Mouse (Mus musculus) forebrain, embryonic 15.5 days (tissue): ENCODE measurements around the gene Kcnab2. TPM values are rescaled to one million over a fixed set of nuclear protein-coding genes. Genes with fewer than 3 reads are reported as not detected.
A peak's percentile ranks its signal among the peaks of the same experiment; 100 is the strongest.

Experiments used
- ATAC-seq: fragments of 200-750 bp; cut with Nextera tagmentation; replicated peaks from 2 replicates; pipeline ENCODE4 v1.8.0; 2017; ENCODE audit warnings: mild to moderate bottlenecking, moderate TSS enrichment, moderate library complexity
- H3K27ac ChIP-seq: fragments of 300-500 bp; sonication (generic); replicated peaks from 2 replicates; pipeline ENCODE4 v1.5.1; 2015; ENCODE audit warnings: mild to moderate bottlenecking, inconsistent platforms
- H3K27me3 ChIP-seq: fragments of 300-500 bp; sonication (generic); 2 replicates; pipeline ENCODE4 v1.6.1; 2015; ENCODE audit warnings: inconsistent platforms
- H3K36me3 ChIP-seq: fragments of 300-500 bp; sonication (generic); 2 replicates; pipeline ENCODE4 v1.6.1; 2015; ENCODE audit warnings: mild to moderate bottlenecking, inconsistent platforms
- H3K4me1 ChIP-seq: fragments of 300-500 bp; sonication (generic); 2 replicates; pipeline ENCODE4 v1.6.1; 2015; ENCODE audit warnings: inconsistent platforms
- H3K4me2 ChIP-seq: fragments of 300-500 bp; sonication (generic); replicated peaks from 2 replicates; pipeline ENCODE4 v1.6.1; 2015; ENCODE audit warnings: mild to moderate bottlenecking, inconsistent platforms
- H3K4me3 ChIP-seq: fragments of 300-500 bp; sonication (generic); 2 replicates; pipeline ENCODE4 v1.5.1; 2015; ENCODE audit warnings: mild to moderate bottlenecking, inconsistent platforms
- H3K9ac ChIP-seq: fragments of 300-500 bp; sonication (generic); replicated peaks from 2 replicates; pipeline ENCODE4 v1.6.1; 2015; ENCODE audit warnings: mild to moderate bottlenecking, inconsistent platforms
- H3K9me3 ChIP-seq: fragments of 300-500 bp; sonication (generic); 2 replicates; pipeline ENCODE4 v1.6.1; 2016; ENCODE audit warnings: inconsistent platforms
- whole genome bisulfite sequencing: fragments of 180-500 bp; shearing (Covaris S2); methylation state at CpG from one replicate; pipeline ENCODE4 v1.1.7; 2015; ENCODE audit warnings: mixed read lengths; 5-methylcytosine and 5-hydroxymethylcytosine counted together
- polyA plus RNA-seq: library from polyadenylated mRNA; unstranded; fragments of >200 nt; fragmentation: Nextera tagmentation; extraction: Ambion mirVana; gene quantifications from 2 replicates; pipeline ENCODE4 v1.2.1, GENCODE M21; 2015

Kcnab2 gene
- 14.4 and 17.2 TPM in 2 replicates for polyA plus RNA-seq

- H3K4me1 ChIP-seq = peaks cover 24% of the 10 kb centered on the region
Measured at GRCm38 (mm10) chr4:152477466-152478223, at the start of gene Kcnab2. Kcnab2 (minus strand) TSS chr4:152477871.

GRCm38 (mm10) chr4:152520083-152520482 is 42.4 kb upstream of the Kcnab2 start:
- H3K9ac ChIP-seq = no peak overlapping the region
- no peak overlapping the region for H3K4me3 ChIP-seq
- H3K27ac ChIP-seq = no peak overlapping the region
- no peaks in the 10 kb centered on the region for H3K36me3 ChIP-seq
- H3K27me3 ChIP-seq = no peaks in the 10 kb centered on the region
- peak; percentile 46; the same call in 1 of the 2 replicates for ATAC-seq
- H3K4me2 ChIP-seq = no peak overlapping the region
- H3K9me3 ChIP-seq = no peaks in the 10 kb centered on the region
- no peaks in the 10 kb centered on the region for H3K4me1 ChIP-seq
- 31% methylated on average over 6 of the region's 6 CpGs for WGBS

More at GRCm38 (mm10) chr4:152477466-152478223, at the start of gene Kcnab2:
- ATAC-seq = peak; percentile 97
- Histone ChIP-seq H3K36me3 (no peaks in the 10 kb centered on the region), H3K9me3 (no peaks in the 10 kb centered on the region), H3K4me3 (peak within 1 kb of the TSS; percentile 89), H3K27ac (peak within 1 kb of the TSS; percentile 93), H3K9ac (peak within 1 kb of the TSS; percentile 95), H3K4me2 (peak within 1 kb of the TSS; percentile 94), H3K27me3 (no peaks in the 10 kb centered on the region)
- 0% methylated on average over 62 of the region's 63 CpGs for WGBS

GRCm38 (mm10) chr4:152519106-152519505 is 41.4 kb upstream of the Kcnab2 start:
- H3K4me2 ChIP-seq = no peak overlapping the region
- H3K27me3 ChIP-seq = no peaks in the 10 kb centered on the region
- H3K36me3 ChIP-seq = no peaks in the 10 kb centered on the region
- no peak overlapping the region for H3K4me3 ChIP-seq
- H3K9ac ChIP-seq = no peak overlapping the region
- H3K4me1 ChIP-seq = no peaks in the 10 kb centered on the region
- WGBS = 89% methylated on average over 10 of the region's 10 CpGs
- ATAC-seq = no peak
- no peaks in the 10 kb centered on the region for H3K9me3 ChIP-seq
- no peak overlapping the region for H3K27ac ChIP-seq

GRCm38 (mm10) chr4:152514884-152515283 is 37.2 kb upstream of the Kcnab2 start:
- 72% methylated on average over 7 of the region's 7 CpGs for WGBS
- no peak for ATAC-seq
- peaks cover 10% of the 10 kb centered on the region for H3K4me1 ChIP-seq
- no peaks in the 10 kb centered on the region for H3K9me3 ChIP-seq
- H3K27ac ChIP-seq = no peak overlapping the region
- no peak overlapping the region for H3K4me2 ChIP-seq
- no peaks in the 10 kb centered on the region for H3K36me3 ChIP-seq
- no peak overlapping the region for H3K4me3 ChIP-seq
- no peak overlapping the region for H3K9ac ChIP-seq
- no peaks in the 10 kb centered on the region for H3K27me3 ChIP-seq

- no peak overlapping the region for H3K27ac ChIP-seq
- H3K4me1 ChIP-seq = peaks cover 10% of the 10 kb centered on the region
- H3K9ac ChIP-seq = no peak overlapping the region
- H3K27me3 ChIP-seq = no peaks in the 10 kb centered on the region
- H3K4me2 ChIP-seq = no peak overlapping the region
- H3K36me3 ChIP-seq = no peaks in the 10 kb centered on the region
- ATAC-seq = peak; percentile 85
- H3K4me3 ChIP-seq = no peak overlapping the region
- 18% methylated on average over 18 of the region's 18 CpGs for WGBS
- no peaks in the 10 kb centered on the region for H3K9me3 ChIP-seq
Measured at GRCm38 (mm10) chr4:152512221-152512925, 34.7 kb upstream of the Kcnab2 start.

- no peaks in the 10 kb centered on the region for H3K36me3 ChIP-seq
- no peaks in the 10 kb centered on the region for H3K27me3 ChIP-seq
- 48% methylated on average over 20 of the region's 20 CpGs for WGBS
- H3K4me1 ChIP-seq = peaks cover 23% of the 10 kb centered on the region
- no peak overlapping the region for H3K4me3 ChIP-seq
- no peak overlapping the region for H3K9ac ChIP-seq
- H3K4me2 ChIP-seq = no peak overlapping the region
- no peaks in the 10 kb centered on the region for H3K9me3 ChIP-seq
- ATAC-seq = no peak
- 0 out of 2 replicates have a peak overlapping the region, but pooled peaks have one; percentile 19 for H3K27ac ChIP-seq
Measured at GRCm38 (mm10) chr4:152494360-152494879, 16.7 kb upstream of the Kcnab2 start.

- Histone ChIP-seq H3K27me3 (no peaks in the 10 kb centered on the region), H3K9me3 (no peaks in the 10 kb centered on the region), H3K36me3 (no peaks in the 10 kb centered on the region), H3K4me1 (peaks cover 21% of the 10 kb centered on the region), H3K4me3 (no peak overlapping the region), H3K27ac (no peak overlapping the region), H3K4me2 (no peak overlapping the region), H3K9ac (no peak overlapping the region)
- WGBS = 48% methylated on average over 15 of the region's 15 CpGs
- ATAC-seq = peak; percentile 55; the same call in 1 of the 2 replicates
Measured at GRCm38 (mm10) chr4:152491250-152491899, 13.7 kb upstream of the Kcnab2 start.

GRCm38 (mm10) chr4:152490311-152490710 is 12.6 kb upstream of the Kcnab2 start:
- Histone ChIP-seq H3K9me3 (no peaks in the 10 kb centered on the region), H3K27me3 (no peaks in the 10 kb centered on the region), H3K4me1 (peaks cover 14% of the 10 kb centered on the region), H3K4me2 (no peak overlapping the region), H3K27ac (no peak overlapping the region), H3K4me3 (no peak overlapping the region), H3K36me3 (no peaks in the 10 kb centered on the region), H3K9ac (no peak overlapping the region)
- ATAC-seq = no peak
- 87% methylated on average over 14 of the region's 14 CpGs for WGBS

GRCm38 (mm10) chr4:152488046-152488445 is 10.4 kb upstream of the Kcnab2 start:
- WGBS = 81% methylated on average over 10 of the region's 10 CpGs
- no peak overlapping the region for H3K4me3 ChIP-seq
- no peak overlapping the region for H3K9ac ChIP-seq
- no peak overlapping the region for H3K4me2 ChIP-seq
- no peaks in the 10 kb centered on the region for H3K27me3 ChIP-seq
- H3K4me1 ChIP-seq = 0 out of 2 replicates have a peak, but pooled peaks cover 3% of the 10 kb centered on the region
- ATAC-seq = no peak
- no peak overlapping the region for H3K27ac ChIP-seq
- H3K9me3 ChIP-seq = no peaks in the 10 kb centered on the region
- H3K36me3 ChIP-seq = no peaks in the 10 kb centered on the region

GRCm38 (mm10) chr4:152480426-152480825 is 2.8 kb upstream of the Kcnab2 start:
- 50% methylated on average over 8 of the region's 8 CpGs for WGBS
- Histone ChIP-seq H3K4me2 (no peak overlapping the region), H3K9me3 (no peaks in the 10 kb centered on the region), H3K27ac (no peak overlapping the region), H3K27me3 (no peaks in the 10 kb centered on the region), H3K4me1 (peaks cover 24% of the 10 kb centered on the region), H3K4me3 (no peak overlapping the region), H3K9ac (no peak overlapping the region), H3K36me3 (no peaks in the 10 kb centered on the region)
- ATAC-seq = no peak

- Histone ChIP-seq H3K36me3 (no peaks in the 10 kb centered on the region), H3K4me3 (peak overlapping the region; percentile 89), H3K4me2 (peak overlapping the region; percentile 94), H3K4me1 (peaks cover 24% of the 10 kb centered on the region), H3K9ac (peak overlapping the region; percentile 95), H3K27ac (peak overlapping the region; percentile 93), H3K9me3 (no peaks in the 10 kb centered on the region), H3K27me3 (no peaks in the 10 kb centered on the region)
- WGBS = 2% methylated on average over 13 of the region's 13 CpGs
- ATAC-seq = no peak; the same call in 1 of the 2 replicates
Measured at GRCm38 (mm10) chr4:152478224-152478567, 525 bp upstream of the Kcnab2 start.

GRCm38 (mm10) chr4:152477106-152477465 is 585 bp downstream of the Kcnab2 start:
- Histone ChIP-seq H3K27ac (0 out of 2 replicates have a peak overlapping the region, but pooled peaks have one; percentile 57), H3K4me2 (peak overlapping the region; percentile 88), H3K4me3 (peak overlapping the region; percentile 89), H3K36me3 (no peaks in the 10 kb centered on the region), H3K9me3 (0 out of 2 replicates have a peak, but pooled peaks cover under 1% of the 10 kb centered on the region), H3K27me3 (no peaks in the 10 kb centered on the region), H3K9ac (peak overlapping the region; percentile 68), H3K4me1 (peaks cover 24% of the 10 kb centered on the region)
- ATAC-seq = no peak; the same call in none of the 2 replicates
- WGBS = 0% methylated on average over 21 of the region's 21 CpGs
